Mouse (Mus musculus): Measurements from ENCODE around the gene Ctnnd1.

DNA sequence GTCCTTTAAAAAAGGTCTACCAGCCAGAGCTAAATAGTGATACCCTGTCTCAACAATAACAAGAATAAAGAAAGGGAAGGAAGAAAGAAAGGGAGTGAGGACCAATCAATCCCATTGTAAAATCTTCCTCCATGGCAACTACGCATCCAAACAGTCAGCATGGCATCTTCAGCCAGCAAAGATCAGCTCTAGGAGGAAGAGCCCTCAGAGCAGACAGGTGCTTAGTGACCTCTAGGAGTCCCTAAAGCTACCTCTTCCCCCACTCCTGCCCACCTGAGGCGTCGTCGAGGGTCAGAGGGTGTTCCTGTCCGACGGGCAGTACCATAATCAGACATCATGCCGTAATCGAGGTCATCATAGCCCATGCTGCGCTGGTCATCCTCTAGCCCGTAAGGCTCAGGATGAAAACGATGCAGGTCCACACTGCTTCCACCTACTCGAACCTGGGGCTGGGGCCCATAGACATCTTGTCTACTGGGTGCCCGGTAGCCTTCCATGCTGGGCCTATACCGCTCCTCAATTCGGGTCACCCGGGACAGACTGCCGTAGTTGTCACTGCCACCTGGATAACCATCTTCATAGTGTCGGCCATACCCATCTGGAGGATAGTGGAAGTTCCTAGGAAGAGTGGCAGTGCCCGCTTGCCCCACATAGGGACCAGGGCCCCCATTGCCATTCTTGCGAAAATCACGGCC is 30.8 kb downstream of the Ctnnd1 start:
- TF ChIP-seq GATA1 (IDR thresholded peaks at IDR 0.05; ENCODE audit: borderline replicate concordance, low read length) (no peak), FLI1 (IDR thresholded peaks at IDR 0.05; ENCODE audit: low read length) (no peak)

Measured in megakaryocyte, embryonic 14.5 days (primary cell).